Mouse (Mus musculus): ENCODE data around the gene Lmna. TPM values are rescaled to one million over a fixed set of nuclear protein-coding genes. Genes with fewer than 3 reads are reported as not detected.

The Lmna gene
- polyA plus RNA-seq, 1 experiment from 2014 or later = 267 TPM

DNA sequence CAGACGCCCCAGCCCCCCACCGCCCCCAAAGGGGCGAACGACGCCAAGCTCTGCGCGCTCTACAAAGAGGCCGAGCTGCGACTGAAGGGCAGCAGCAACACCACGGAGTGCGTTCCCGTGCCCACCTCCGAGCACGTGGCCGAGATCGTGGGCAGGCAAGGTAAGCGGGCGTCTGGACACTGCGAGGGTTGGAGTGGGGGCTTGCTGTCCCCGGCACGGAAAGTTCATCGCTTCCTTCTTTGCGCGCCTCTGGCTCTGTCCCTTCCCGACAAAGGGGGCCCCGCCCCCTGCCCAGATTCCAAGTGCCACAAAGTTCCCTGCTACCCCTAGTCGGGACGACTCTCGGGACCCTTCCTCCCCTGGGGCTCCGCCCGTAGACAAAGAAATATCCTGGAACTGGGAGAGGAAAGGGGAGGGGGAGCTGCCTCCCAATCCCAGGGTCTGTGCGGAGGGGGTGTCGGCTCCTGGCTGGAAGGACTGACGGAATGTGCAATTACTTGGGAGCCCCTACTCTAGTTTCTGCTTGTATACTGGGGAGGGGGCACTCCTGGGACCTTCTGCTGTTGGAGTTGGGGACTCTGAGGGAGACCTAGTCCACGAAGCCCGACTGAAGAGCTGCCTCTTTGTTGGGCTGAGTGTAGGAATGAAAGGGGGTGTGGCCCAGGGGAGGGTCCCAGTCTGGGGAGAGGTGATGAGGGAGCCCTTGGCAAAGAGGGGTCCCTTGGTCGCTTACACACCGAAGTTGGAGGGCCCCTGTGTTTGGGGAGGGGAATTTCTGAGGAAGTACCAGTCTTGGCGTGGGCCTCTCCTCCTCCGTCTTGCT lies 23.1 kb upstream of the Lmna start:
- Histone ChIP-seq H3K27ac (replicated peaks) (peak overlapping the region; percentile 78), H3K27me3 (ENCODE audit: control insufficient read depth, insufficient read depth, low read length) (no peaks in the 10 kb centered on the region), H3K4me3 (ENCODE audit: low read depth, low read length) (peak overlapping the region; percentile 77), H3K9ac (ENCODE audit: low read length) (peak overlapping the region; percentile 77), H3K4me1 (replicated peaks; ENCODE audit: control insufficient read depth, insufficient read depth) (peaks cover 13% of the 10 kb centered on the region; the same call in 1 of the 2 replicates), H3K4me2 (replicated peaks; ENCODE audit: low read depth) (peak overlapping the region; percentile 92), H3K9me3 (ENCODE audit: control insufficient read depth, low read length) (no peaks in the 10 kb centered on the region), H3K36me3 (ENCODE audit: control insufficient read depth, insufficient read depth, low read length) (no peaks in the 10 kb centered on the region)
- ATAC-seq (ENCODE audit: low FRiP score, low TSS enrichment) (peak; percentile 13; the same call in 1 of the 2 replicates), DNase-seq (ENCODE audit: low spot score) (peak; percentile 33)
- WGBS = under 1% methylated on average over 40 of the region's 40 CpGs
- TF ChIP-seq CTCF (IDR thresholded peaks at IDR 0.05; ENCODE audit: low read depth) (no peak), EP300 (optimal IDR thresholded peaks at IDR 0.05) (no peak)

DNA sequence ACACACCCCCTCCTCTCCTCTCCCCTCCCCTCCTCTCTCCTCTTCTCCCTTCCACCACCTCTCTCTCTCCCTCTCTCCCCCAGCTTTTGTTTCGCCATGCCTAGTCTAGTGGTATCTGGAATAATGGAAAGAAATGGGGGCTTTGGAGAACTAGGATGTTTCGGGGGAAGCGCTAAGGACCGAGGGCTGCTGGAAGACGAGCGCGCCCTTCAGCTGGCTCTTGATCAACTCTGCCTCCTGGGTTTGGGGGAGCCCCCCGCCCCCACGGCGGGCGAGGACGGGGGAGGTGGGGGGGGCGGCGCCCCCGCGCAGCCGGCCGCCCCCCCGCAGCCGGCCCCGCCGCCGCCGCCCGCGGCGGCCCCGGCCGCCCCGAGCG lies 22.5 kb upstream of the Lmna start, which contains the start of gene Mex3a:
TSS of gene Mex3a (plus strand) at position 97 of the 376 bp plus-strand sequence.
- H3K4me3 ChIP-seq (ENCODE audit: low read depth, low read length) = peak within 1 kb of the TSS; percentile 77
- no peak for TF ChIP-seq CTCF (IDR thresholded peaks at IDR 0.05; ENCODE audit: low read depth)
- no peak for TF ChIP-seq EP300 (optimal IDR thresholded peaks at IDR 0.05)
- DNase-seq (ENCODE audit: low spot score) (no peak), ATAC-seq (ENCODE audit: low FRiP score, low TSS enrichment) (no peak)
- no peaks in the 10 kb centered on the region for H3K9me3 ChIP-seq (ENCODE audit: control insufficient read depth, low read length)
- peak within 1 kb of the TSS; percentile 77 for H3K9ac ChIP-seq (ENCODE audit: low read length)
- H3K4me2 ChIP-seq (replicated peaks; ENCODE audit: low read depth) = peak within 1 kb of the TSS; percentile 92
- no peaks in the 10 kb centered on the region for H3K36me3 ChIP-seq (ENCODE audit: control insufficient read depth, insufficient read depth, low read length)
- 2% methylated on average over 22 of the region's 31 CpGs for WGBS
- H3K4me1 ChIP-seq (replicated peaks; ENCODE audit: control insufficient read depth, insufficient read depth) = peaks cover 13% of the 10 kb centered on the region; the same call in 1 of the 2 replicates
- H3K27ac ChIP-seq (replicated peaks) = peak within 1 kb of the TSS; percentile 88
- H3K27me3 ChIP-seq (ENCODE audit: control insufficient read depth, insufficient read depth, low read length) = no peaks in the 10 kb centered on the region

DNA sequence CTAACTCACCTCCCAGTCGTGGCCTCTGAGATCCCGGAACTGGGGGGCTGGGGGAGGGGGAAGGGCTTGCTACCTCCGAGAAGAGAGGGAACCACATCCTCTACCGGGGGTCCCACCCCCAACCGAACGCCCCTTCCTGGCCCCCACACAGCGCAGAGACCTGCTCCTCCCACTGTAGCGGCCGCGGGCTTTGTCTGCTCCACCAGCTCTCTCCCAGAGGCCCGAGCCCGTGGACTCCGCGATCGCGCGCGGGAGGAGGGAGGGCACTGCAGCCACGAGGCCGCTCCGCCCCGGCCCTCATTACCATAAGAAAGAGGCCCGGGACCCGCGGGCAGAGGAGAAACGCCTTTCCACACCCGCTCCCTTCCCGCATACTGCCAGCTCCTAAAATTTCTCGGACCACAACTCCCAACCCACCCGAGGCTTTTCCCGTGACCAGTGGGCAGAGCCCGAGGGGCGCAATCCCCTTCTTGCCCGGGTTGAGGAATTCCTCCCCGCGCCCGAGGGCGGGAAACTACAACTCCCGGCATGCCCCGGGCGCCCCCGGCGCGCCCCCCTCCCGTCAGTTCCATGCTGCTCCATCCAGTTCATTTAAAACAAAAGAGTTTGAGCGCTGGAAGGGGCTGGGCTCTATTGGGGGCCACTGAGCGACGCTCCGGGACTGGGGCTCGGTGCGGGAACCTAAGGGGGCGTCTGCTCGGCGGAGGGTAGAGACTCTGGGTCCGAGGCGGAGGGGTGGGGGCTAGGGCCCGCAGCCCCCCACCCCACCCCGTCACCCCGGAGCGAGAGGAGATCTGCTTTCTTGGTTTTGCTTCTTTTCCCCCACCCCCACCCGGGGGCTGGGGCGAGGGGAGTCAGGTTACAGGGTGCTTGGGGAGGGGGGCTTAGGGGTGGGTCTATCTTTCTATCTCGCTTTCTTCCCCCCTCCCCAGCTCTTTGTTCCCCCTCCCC lies 21.9 kb upstream of the Lmna start:
- DNase-seq (ENCODE audit: low spot score) = peak; percentile 91
- peak; percentile 73 for ATAC-seq (ENCODE audit: low FRiP score, low TSS enrichment)
- TF ChIP-seq EP300 (optimal IDR thresholded peaks at IDR 0.05) = peak; percentile 4
- TF ChIP-seq CTCF (IDR thresholded peaks at IDR 0.05; ENCODE audit: low read depth) = no peak
- peak overlapping the region; percentile 92 for H3K4me2 ChIP-seq (replicated peaks; ENCODE audit: low read depth)
- peaks cover 7% of the 10 kb centered on the region; the same call in 1 of the 2 replicates for H3K4me1 ChIP-seq (replicated peaks; ENCODE audit: control insufficient read depth, insufficient read depth)
- H3K27me3 ChIP-seq (ENCODE audit: control insufficient read depth, insufficient read depth, low read length) = no peaks in the 10 kb centered on the region
- WGBS = 1% methylated on average over 54 of the region's 63 CpGs
- H3K9me3 ChIP-seq (ENCODE audit: control insufficient read depth, low read length) = no peaks in the 10 kb centered on the region
- H3K4me3 ChIP-seq (ENCODE audit: low read depth, low read length) = peak overlapping the region; percentile 77
- peak overlapping the region; percentile 77 for H3K9ac ChIP-seq (ENCODE audit: low read length)
- no peaks in the 10 kb centered on the region for H3K36me3 ChIP-seq (ENCODE audit: control insufficient read depth, insufficient read depth, low read length)
- peak overlapping the region; percentile 88 for H3K27ac ChIP-seq (replicated peaks)

DNA sequence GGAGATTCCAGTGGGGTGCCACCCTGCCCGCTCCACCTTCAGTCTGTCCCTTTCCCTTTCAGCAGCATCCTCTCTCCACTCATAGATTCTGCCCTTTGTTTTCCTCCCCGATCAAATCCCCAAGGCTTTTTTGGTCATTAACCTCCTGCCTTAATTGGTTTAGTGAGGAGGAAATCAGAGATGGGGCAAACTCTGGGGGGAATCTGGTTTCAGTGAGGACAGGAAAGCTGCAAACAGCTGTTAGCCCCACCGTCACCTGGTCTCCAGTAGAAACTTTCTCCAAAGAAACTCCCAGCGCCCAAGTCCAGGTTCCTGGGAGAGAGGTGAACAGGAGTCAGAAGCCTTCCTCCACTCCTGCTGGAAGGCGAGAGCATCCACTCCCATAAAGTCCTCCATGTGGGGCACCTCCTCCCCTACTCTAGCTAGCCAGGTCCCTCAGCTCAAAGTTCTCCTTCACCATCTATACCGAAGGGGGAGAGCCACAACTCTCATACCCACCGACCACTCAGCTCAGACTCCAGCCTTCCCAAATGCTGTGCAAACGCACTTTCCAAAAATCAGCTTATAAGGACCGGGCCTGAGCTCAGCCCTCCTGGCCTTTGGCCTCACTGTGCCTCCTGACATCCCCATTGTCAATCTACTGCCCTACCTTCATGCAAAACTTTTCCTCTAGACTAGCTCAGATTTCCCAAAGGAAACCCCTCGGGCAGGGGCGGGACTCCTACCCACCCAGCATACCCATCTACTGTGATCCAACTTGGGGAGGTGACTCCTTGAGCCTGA lies 20.5 kb upstream of the Lmna start:
- Histone ChIP-seq H3K36me3 (ENCODE audit: control insufficient read depth, insufficient read depth, low read length) (no peaks in the 10 kb centered on the region), H3K4me2 (replicated peaks; ENCODE audit: low read depth) (peak overlapping the region; percentile 92), H3K27ac (replicated peaks) (peak overlapping the region; percentile 88; the same call in 1 of the 2 replicates), H3K9me3 (ENCODE audit: control insufficient read depth, low read length) (no peaks in the 10 kb centered on the region), H3K4me3 (ENCODE audit: low read depth, low read length) (peak overlapping the region; percentile 77), H3K9ac (ENCODE audit: low read length) (peak overlapping the region; percentile 38; the same call in 1 of the 2 replicates), H3K27me3 (ENCODE audit: control insufficient read depth, insufficient read depth, low read length) (no peaks in the 10 kb centered on the region), H3K4me1 (replicated peaks; ENCODE audit: control insufficient read depth, insufficient read depth) (peaks cover 5% of the 10 kb centered on the region; the same call in 1 of the 2 replicates)
- TF ChIP-seq EP300 (optimal IDR thresholded peaks at IDR 0.05) (no peak), CTCF (IDR thresholded peaks at IDR 0.05; ENCODE audit: low read depth) (no peak)
- 21% methylated on average over 11 of the region's 11 CpGs for WGBS
- ATAC-seq (ENCODE audit: low FRiP score, low TSS enrichment) (no peak), DNase-seq (ENCODE audit: low spot score) (no peak)

Data from stomach, postnatal 0 days (tissue).